Mouse (Mus musculus): ENCODE measurements at regions not wholly inside any gene's neighbourhood (a gene's known extent, or its start where the extent isn't known, plus 50 kb on each side); places are given as distances from the start of the nearest gene placed in this dataset.

DNA sequence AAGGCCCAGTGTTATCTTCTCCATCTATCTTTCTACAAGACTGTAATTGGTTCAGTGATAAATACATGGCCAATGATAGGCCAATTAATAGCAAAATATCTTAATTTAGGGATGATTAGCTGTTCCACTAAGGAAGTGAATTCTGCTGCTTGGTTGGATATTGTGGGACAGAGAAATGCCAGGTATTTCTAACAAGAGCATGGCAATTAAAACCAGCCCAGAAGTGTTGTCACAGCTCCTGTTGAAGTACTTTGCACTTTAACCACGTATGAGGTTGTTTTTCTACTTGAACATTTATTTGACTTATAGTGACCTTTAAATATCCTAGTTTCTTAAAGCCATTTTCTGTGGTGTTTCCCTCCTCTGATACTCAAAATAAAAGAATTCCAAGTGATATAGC lies 65.7 kb upstream of the Acsl4 start:
- Histone ChIP-seq H3K27me3 (ENCODE audit: control insufficient read depth, insufficient read depth, low read length) (no peaks in the 10 kb centered on the region), H3K9me3 (ENCODE audit: control insufficient read depth, low read length) (no peaks in the 10 kb centered on the region), H3K4me2 (ENCODE audit: low read depth) (no peak overlapping the region), H3K9ac (replicated peaks) (no peak overlapping the region), H3K4me1 (replicated peaks; ENCODE audit: control insufficient read depth in 2 of 2, insufficient read depth in 2 of 2, low read length in 1 of 2) (no peaks in the 10 kb centered on the region), H3K36me3 (replicated peaks; ENCODE audit: control insufficient read depth, insufficient read depth, low read depth) (no peaks in the 10 kb centered on the region), H3K4me3 (ENCODE audit: insufficient read depth in 1 of 2, low read depth in 2 of 2, low read length in 2 of 2) (no peak overlapping the region), H3K27ac (no peak overlapping the region)
- no peak for DNase-seq (ENCODE audit: low read depth in 3 of 3, low spot score in 3 of 3)
- TF ChIP-seq CTCF (IDR thresholded peaks at IDR 0.05; ENCODE audit: low read depth) (no peak), EP300 (IDR thresholded peaks at IDR 0.05; ENCODE audit: low read depth) (no peak)
- ATAC-seq (ENCODE audit: insufficient read depth): no peak
- 43% methylated on average over 1 of the region's 1 CpGs for WGBS (ENCODE audit: insufficient replicate concordance)

DNA sequence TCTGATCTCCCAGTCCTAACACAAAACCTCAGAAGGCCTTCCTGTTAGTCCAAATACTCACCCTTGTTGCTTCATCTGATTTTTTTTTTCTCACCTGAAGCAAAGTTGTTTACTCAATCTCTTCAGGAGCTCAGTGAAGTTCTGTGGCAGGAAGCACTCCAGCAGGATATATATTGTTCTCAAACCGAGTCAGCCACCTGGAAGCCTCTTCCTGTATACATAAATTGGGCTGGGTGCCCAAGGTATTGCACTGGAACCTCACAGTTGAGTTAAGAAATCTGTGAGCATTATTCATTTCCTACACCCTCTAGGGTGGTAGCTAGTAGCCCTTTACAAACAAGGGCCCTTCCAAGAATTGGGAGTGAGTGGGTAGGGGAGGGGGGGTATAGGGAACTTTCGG lies 73.8 kb upstream of the Acsl4 start:
- Histone ChIP-seq H3K9ac (replicated peaks) (no peak overlapping the region), H3K4me2 (ENCODE audit: low read depth) (no peak overlapping the region), H3K4me1 (replicated peaks; ENCODE audit: control insufficient read depth in 2 of 2, insufficient read depth in 2 of 2, low read length in 1 of 2) (0 out of 4 replicates have a peak, but pooled peaks cover 0 to under 1% of the 10 kb centered on the region in 2 experiments), H3K27me3 (ENCODE audit: control insufficient read depth, insufficient read depth, low read length) (no peaks in the 10 kb centered on the region), H3K36me3 (replicated peaks; ENCODE audit: control insufficient read depth, insufficient read depth, low read depth) (no peaks in the 10 kb centered on the region), H3K27ac (no peak overlapping the region), H3K4me3 (ENCODE audit: insufficient read depth in 1 of 2, low read depth in 2 of 2, low read length in 2 of 2) (no peak overlapping the region), H3K9me3 (ENCODE audit: control insufficient read depth, low read length) (no peaks in the 10 kb centered on the region)
- no peak for DNase-seq (ENCODE audit: low read depth in 3 of 3, low spot score in 3 of 3)
- 40% methylated on average over 2 of the region's 2 CpGs for WGBS (ENCODE audit: insufficient replicate concordance)
- TF ChIP-seq EP300 (IDR thresholded peaks at IDR 0.05; ENCODE audit: low read depth) (no peak), CTCF (IDR thresholded peaks at IDR 0.05; ENCODE audit: low read depth) (no peak)
- ATAC-seq (ENCODE audit: insufficient read depth): no peak

DNA sequence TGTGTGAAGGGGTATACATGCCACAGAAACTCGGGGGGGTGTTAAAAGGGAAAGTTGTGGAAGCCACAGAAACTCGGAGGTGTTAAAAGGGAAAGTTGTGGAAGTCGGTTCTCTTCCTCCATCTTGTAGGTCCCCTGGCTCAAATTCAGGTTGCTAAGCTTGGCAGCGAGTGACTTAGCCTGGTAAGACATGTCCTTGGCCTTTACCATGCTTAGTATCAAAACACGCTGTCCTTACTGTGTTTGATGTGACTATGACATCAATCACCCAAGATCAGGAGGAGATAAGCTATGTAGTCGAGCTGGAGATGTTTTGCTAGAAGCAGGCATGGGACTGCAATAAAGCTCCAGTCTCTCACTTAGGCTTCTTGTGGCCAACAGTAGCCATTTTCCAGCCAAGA lies 74.4 kb upstream of the Acsl4 start:
- Histone ChIP-seq H3K27me3 (ENCODE audit: control insufficient read depth, insufficient read depth, low read length) (no peaks in the 10 kb centered on the region), H3K9me3 (ENCODE audit: control insufficient read depth, low read length) (no peaks in the 10 kb centered on the region), H3K27ac (no peak overlapping the region), H3K4me2 (ENCODE audit: low read depth) (no peak overlapping the region), H3K36me3 (replicated peaks; ENCODE audit: control insufficient read depth, insufficient read depth, low read depth) (no peaks in the 10 kb centered on the region), H3K4me3 (ENCODE audit: insufficient read depth in 1 of 2, low read depth in 2 of 2, low read length in 2 of 2) (no peak overlapping the region), H3K4me1 (replicated peaks; ENCODE audit: control insufficient read depth in 2 of 2, insufficient read depth in 2 of 2, low read length in 1 of 2) (0 out of 4 replicates have a peak, but pooled peaks cover 0 to 2% of the 10 kb centered on the region in 2 experiments), H3K9ac (replicated peaks) (no peak overlapping the region)
- DNase-seq (ENCODE audit: low read depth in 3 of 3, low spot score in 3 of 3) (no peak), ATAC-seq (ENCODE audit: insufficient read depth) (no peak)
- no peak for TF ChIP-seq CTCF (IDR thresholded peaks at IDR 0.05; ENCODE audit: low read depth)
- TF ChIP-seq EP300 (IDR thresholded peaks at IDR 0.05; ENCODE audit: low read depth): no peak
- WGBS (ENCODE audit: insufficient replicate concordance): 44% methylated on average over 6 of the region's 6 CpGs

DNA sequence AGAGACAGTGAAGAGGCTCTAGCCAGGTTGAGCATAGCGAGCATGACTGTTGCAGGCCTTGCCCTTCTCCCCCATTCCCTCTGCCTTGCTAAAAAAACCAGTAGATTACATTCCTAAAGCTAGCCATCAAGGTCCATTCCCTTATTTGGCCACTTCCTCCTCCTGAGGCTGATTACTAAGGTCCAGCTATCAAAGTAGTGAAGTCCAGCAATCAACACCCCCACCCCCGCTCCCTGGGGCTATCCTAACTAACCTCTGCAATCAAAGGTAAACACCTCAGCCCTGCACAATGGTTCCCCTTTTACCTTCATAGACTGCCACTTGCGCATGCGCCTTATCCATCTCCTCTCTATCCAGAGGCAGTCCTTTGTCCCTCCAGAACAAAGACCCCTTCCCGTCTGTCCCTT lies 77.5 kb upstream of the Acsl4 start:
- Histone ChIP-seq H3K4me2 (ENCODE audit: low read depth) (no peak overlapping the region), H3K4me3 (ENCODE audit: insufficient read depth in 1 of 2, low read depth in 2 of 2, low read length in 2 of 2) (no peak overlapping the region), H3K27ac (no peak overlapping the region), H3K27me3 (ENCODE audit: control insufficient read depth, insufficient read depth, low read length) (no peaks in the 10 kb centered on the region), H3K36me3 (replicated peaks; ENCODE audit: control insufficient read depth, insufficient read depth, low read depth) (no peaks in the 10 kb centered on the region), H3K9me3 (ENCODE audit: control insufficient read depth, low read length) (no peaks in the 10 kb centered on the region), H3K4me1 (replicated peaks; ENCODE audit: control insufficient read depth in 2 of 2, insufficient read depth in 2 of 2, low read length in 1 of 2) (peaks cover 0 to 5% of the 10 kb centered on the region in 2 experiments; a peak in 1 of 4 replicates), H3K9ac (replicated peaks) (no peak overlapping the region)
- ATAC-seq (ENCODE audit: insufficient read depth): no peak
- no peak for TF ChIP-seq CTCF (IDR thresholded peaks at IDR 0.05; ENCODE audit: low read depth)
- no peak for TF ChIP-seq EP300 (IDR thresholded peaks at IDR 0.05; ENCODE audit: low read depth)
- DNase-seq (ENCODE audit: low read depth in 3 of 3, low spot score in 3 of 3): no peak
- WGBS (ENCODE audit: insufficient replicate concordance): 47% methylated on average over 5 of the region's 5 CpGs

DNA sequence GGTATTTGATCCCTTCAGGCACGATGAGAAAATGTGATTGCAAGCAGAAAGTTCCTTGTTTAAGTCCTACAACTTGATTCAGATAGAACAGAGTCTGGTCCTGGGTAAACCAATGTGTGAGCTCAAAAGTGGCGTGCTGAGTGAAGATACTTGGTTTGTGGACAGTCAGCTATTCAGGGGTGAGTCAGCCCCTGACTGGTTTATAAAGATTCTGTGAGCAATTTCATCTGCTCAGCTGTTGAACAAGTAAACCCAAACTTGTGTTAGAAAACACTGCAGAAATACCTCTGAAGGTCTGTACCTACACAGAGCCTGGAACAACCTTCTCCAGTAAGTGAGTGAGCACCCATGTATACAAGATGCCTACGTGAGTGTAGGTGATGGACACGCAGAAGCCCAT lies 78.1 kb upstream of the Acsl4 start:
- ATAC-seq (ENCODE audit: insufficient read depth): no peak
- no peak for TF ChIP-seq CTCF (IDR thresholded peaks at IDR 0.05; ENCODE audit: low read depth)
- TF ChIP-seq EP300 (IDR thresholded peaks at IDR 0.05; ENCODE audit: low read depth): no peak
- 39% methylated on average over 4 of the region's 4 CpGs for WGBS (ENCODE audit: insufficient replicate concordance)
- H3K4me2 ChIP-seq (ENCODE audit: low read depth): no peak overlapping the region
- DNase-seq (ENCODE audit: low read depth in 3 of 3, low spot score in 3 of 3): no peak
- H3K4me1 ChIP-seq (replicated peaks; ENCODE audit: control insufficient read depth in 2 of 2, insufficient read depth in 2 of 2, low read length in 1 of 2): peaks cover 0 to 5% of the 10 kb centered on the region in 2 experiments; a peak in 1 of 4 replicates
- no peak overlapping the region for H3K27ac ChIP-seq
- no peaks in the 10 kb centered on the region for H3K27me3 ChIP-seq (ENCODE audit: control insufficient read depth, insufficient read depth, low read length)
- H3K9me3 ChIP-seq (ENCODE audit: control insufficient read depth, low read length): no peaks in the 10 kb centered on the region
- H3K4me3 ChIP-seq (ENCODE audit: insufficient read depth in 1 of 2, low read depth in 2 of 2, low read length in 2 of 2): no peak overlapping the region
- no peak overlapping the region for H3K9ac ChIP-seq (replicated peaks)
- no peaks in the 10 kb centered on the region for H3K36me3 ChIP-seq (replicated peaks; ENCODE audit: control insufficient read depth, insufficient read depth, low read depth)
